Mouse (Mus musculus) liver, embryonic 14.5 days (tissue): Measurements from ENCODE around the gene 4930474N05Rik.

ENCODE experiments used
- CTCF ChIP-seq: IDR thresholded peaks from 2 replicates; pipeline ENCODE4 v1.5.1; 2016; ENCODE audit warnings: antibody characterized with exemption, low read depth, control low read depth
- EP300 ChIP-seq: IDR thresholded peaks from 2 replicates; pipeline ENCODE4 v1.6.1; 2016; ENCODE audit warnings: antibody characterized with exemption, low read depth

DNA sequence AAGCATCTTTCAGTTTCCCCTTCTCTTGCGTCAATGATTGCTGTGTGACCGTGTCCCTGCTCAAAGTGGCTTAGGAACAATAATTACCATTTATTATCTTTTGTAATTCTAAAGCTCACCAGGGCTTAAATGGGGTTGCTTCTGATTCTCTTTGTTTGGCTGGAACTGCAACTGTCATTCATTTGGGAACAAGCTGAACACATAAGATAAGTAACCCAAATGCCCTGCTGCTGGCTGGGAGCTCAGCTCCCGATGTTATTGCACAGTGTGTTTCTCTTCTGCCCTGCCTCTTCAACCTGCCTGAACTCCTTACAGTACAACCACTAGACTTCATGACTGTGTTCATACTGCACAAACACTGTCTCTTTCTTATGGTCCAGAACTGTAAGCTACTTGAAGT is 41.0 kb downstream of the 4930474N05Rik start:
- TF ChIP-seq CTCF (no peak), EP300 (no peak)
